Mouse (Mus musculus) midbrain, embryonic 15.5 days (tissue): ENCODE data around the gene Ccl25. TPM values are rescaled to one million over a fixed set of nuclear protein-coding genes. Genes with fewer than 3 reads are reported as not detected.

ENCODE experiments used
- ATAC-seq: fragments of 200-750 bp; cut with Nextera tagmentation; replicated peaks from 2 replicates; pipeline ENCODE4 v1.8.0; 2017; ENCODE audit warnings: moderate TSS enrichment
- H3K27ac ChIP-seq: fragments of 300-500 bp; sonication (generic); 2 replicates; pipeline ENCODE4 v1.5.1; 2015; ENCODE audit warnings: mild to moderate bottlenecking, inconsistent platforms
- H3K27me3 ChIP-seq: fragments of 300-500 bp; sonication (generic); replicated peaks from 2 replicates; pipeline ENCODE4 v1.6.1; 2015; ENCODE audit warnings: inconsistent platforms
- H3K36me3 ChIP-seq: fragments of 300-500 bp; sonication (generic); replicated peaks from 2 replicates; pipeline ENCODE4 v1.6.1; 2015; ENCODE audit warnings: inconsistent platforms
- H3K4me1 ChIP-seq: fragments of 300-500 bp; sonication (generic); 2 replicates; pipeline ENCODE4 v1.6.1; 2015; ENCODE audit warnings: inconsistent platforms
- H3K4me2 ChIP-seq: fragments of 300-500 bp; sonication (generic); 2 replicates; pipeline ENCODE4 v1.6.1; 2015; ENCODE audit warnings: inconsistent platforms, mild to moderate bottlenecking, moderate library complexity
- H3K4me3 ChIP-seq: fragments of 300-500 bp; sonication (generic); 2 replicates; pipeline ENCODE4 v1.5.1; 2015; ENCODE audit warnings: mild to moderate bottlenecking, inconsistent platforms
- H3K9ac ChIP-seq: fragments of 300-500 bp; sonication (generic); 2 replicates; pipeline ENCODE4 v1.6.1; 2015; ENCODE audit warnings: mild to moderate bottlenecking, inconsistent platforms
- H3K9me3 ChIP-seq: fragments of 300-500 bp; sonication (generic); 2 replicates; pipeline ENCODE4 v1.6.1; 2016; ENCODE audit warnings: inconsistent platforms
- WGBS: fragments of 180-500 bp; shearing (Covaris S2); methylation state at CpG from one replicate; pipeline ENCODE4 v1.1.7; 2015; ENCODE audit warnings: mixed read lengths; 5-methylcytosine and 5-hydroxymethylcytosine counted together
- polyA plus RNA-seq: library from polyadenylated mRNA; unstranded; fragments of >200 nt; fragmentation: Nextera tagmentation; extraction: Ambion mirVana; gene quantifications from 2 replicates; pipeline ENCODE4 v1.2.1, GENCODE M21; 2015

Ccl25 gene
- polyA plus RNA-seq, 1 experiment from 2014 or later, result 20.4 TPM

DNA sequence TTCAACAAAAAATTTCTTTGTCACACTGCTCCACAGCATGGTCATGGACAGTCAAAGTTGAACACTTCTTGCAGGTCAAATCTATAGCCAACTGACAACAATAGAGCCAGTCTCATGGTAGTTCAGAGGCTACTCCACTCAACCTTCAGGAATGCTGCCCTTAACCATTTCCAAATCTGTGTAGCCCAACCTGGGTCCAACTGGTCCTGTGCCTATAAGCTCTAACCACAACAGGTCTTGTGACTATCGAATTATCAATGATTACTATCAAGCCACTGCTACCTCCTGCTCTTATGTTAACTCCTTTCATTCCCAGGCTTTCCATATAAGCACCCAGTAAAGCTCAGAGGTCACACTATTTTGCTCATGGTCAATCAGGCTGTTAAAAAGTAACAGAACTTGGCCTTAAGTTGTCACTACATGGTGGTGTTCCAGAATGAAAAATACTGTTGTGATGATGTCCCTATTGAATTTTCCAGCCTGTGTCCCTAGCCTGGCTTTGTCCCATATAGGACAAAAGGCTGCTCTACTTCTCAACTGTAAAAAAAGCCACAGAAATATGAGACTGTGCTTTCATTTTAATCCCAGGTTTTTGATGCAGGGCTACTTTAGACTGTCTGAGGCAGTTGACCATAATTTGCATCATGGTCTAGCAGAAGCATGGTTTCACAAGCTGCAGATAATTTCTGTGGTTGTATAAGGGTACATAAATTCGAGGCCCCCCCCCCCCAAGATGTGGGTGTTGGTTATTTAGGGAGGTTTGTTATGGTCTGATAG, 6.0 kb upstream of the Ccl25 start:
- Histone ChIP-seq H3K4me2 (no peak overlapping the region), H3K4me3 (no peak overlapping the region), H3K9ac (no peak overlapping the region), H3K9me3 (no peaks in the 10 kb centered on the region), H3K27ac (no peak overlapping the region), H3K4me1 (peaks cover 30% of the 10 kb centered on the region), H3K36me3 (no peaks in the 10 kb centered on the region; the same call in 1 of the 2 replicates), H3K27me3 (no peaks in the 10 kb centered on the region)
- no peak for ATAC-seq
- 92% methylated on average over 2 of the region's 2 CpGs for WGBS

DNA sequence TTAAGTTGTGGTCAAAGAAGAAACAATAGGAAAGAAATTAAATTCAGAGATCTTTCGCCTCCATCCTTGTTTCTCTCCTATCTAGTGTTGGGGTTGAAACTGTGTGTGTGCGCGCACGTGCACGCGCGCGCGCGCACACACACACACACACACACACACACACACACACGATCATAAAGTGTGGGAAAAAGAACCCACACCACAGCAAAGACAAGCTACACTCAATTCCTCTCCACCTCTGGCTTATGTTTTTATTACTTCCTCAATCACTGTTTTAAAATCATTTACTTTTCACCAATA, 5.5 kb upstream of the Ccl25 start:
- Histone ChIP-seq H3K4me1 (peaks cover 32% of the 10 kb centered on the region), H3K36me3 (no peaks in the 10 kb centered on the region; the same call in 1 of the 2 replicates), H3K27me3 (no peaks in the 10 kb centered on the region), H3K9me3 (no peaks in the 10 kb centered on the region), H3K4me2 (no peak overlapping the region), H3K27ac (no peak overlapping the region), H3K9ac (no peak overlapping the region), H3K4me3 (no peak overlapping the region)
- WGBS, result 97% methylated on average over 11 of the region's 11 CpGs
- no peak for ATAC-seq

DNA sequence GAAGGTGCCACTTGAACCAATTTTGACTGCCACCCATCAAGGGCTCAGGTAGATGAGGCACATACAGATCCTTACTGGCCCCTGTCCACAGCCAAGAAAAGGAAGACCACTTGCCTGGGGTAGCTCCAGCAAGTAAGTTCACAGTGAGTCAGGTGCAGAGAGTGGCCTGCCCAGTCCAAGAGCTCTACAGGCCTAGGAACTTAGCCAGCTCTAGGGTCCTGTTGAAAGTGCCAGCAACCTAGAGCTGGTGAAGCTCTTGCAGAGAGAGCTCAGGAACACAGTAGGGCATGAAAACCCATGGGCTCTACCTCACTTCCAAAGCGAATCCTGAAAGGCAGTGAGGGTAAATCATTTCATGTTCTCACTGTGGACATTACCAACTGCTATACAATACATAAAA, 4.6 kb upstream of the Ccl25 start:
- ATAC-seq, result no peak
- Histone ChIP-seq H3K4me1 (peaks cover 32% of the 10 kb centered on the region), H3K4me3 (no peak overlapping the region), H3K27ac (no peak overlapping the region), H3K9me3 (no peaks in the 10 kb centered on the region), H3K9ac (no peak overlapping the region), H3K27me3 (no peaks in the 10 kb centered on the region), H3K4me2 (no peak overlapping the region), H3K36me3 (no peaks in the 10 kb centered on the region; the same call in 1 of the 2 replicates)
- WGBS, result 100% methylated on average over 1 of the region's 1 CpGs

DNA sequence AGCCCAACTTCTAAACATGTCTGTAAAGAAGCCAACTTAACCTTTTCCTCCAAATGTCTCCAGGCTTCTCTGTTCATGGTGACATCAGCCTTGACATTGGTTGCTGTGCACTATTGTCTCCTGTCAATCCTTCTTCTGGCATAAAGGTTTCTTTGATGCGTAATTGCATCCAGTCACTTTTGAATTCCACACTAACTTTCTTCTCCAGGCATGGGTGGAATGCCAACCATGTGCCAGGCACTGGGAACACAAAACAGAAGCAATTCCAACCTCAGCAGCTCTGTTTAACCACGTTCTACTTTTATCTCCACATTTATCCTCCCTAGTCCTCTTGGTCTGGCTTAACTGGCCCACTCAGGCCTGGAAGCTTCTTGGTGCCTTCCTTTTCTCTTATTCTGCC, 4.0 kb upstream of the Ccl25 start:
- 85% methylated on average over 2 of the region's 2 CpGs for WGBS
- Histone ChIP-seq H3K4me1 (peaks cover 37% of the 10 kb centered on the region), H3K36me3 (no peaks in the 10 kb centered on the region; the same call in 1 of the 2 replicates), H3K4me2 (no peak overlapping the region), H3K4me3 (no peak overlapping the region), H3K9me3 (no peaks in the 10 kb centered on the region), H3K27ac (no peak overlapping the region), H3K27me3 (no peaks in the 10 kb centered on the region), H3K9ac (no peak overlapping the region)
- ATAC-seq, result no peak

DNA sequence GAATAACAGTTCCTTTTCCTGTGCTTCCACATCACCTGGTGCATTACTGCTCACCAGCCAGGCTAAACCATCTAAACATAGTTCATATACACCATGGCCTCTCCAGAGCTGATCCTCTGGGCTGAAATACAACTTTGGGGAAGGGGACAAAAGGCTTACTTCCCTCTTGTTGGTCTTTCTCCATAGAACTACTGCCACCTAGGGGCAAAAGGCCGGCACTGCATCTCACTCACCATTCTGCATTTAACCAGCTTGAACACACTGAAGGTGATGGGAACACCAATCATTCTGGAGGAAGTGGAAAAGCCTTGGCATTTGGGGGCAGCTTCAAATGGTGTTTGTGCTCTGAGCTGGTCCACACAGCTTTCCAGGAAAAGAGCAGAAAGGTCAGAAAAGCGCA, 2.5 kb upstream of the Ccl25 start:
- peaks cover 43% of the 10 kb centered on the region for H3K4me1 ChIP-seq
- H3K27ac ChIP-seq, result no peak overlapping the region
- H3K9ac ChIP-seq, result no peak overlapping the region
- ATAC-seq, result no peak
- no peaks in the 10 kb centered on the region for H3K27me3 ChIP-seq
- no peaks in the 10 kb centered on the region for H3K9me3 ChIP-seq
- WGBS, result 33% methylated on average over 2 of the region's 2 CpGs
- no peak overlapping the region for H3K4me3 ChIP-seq
- no peaks in the 10 kb centered on the region; the same call in 1 of the 2 replicates for H3K36me3 ChIP-seq
- no peak overlapping the region for H3K4me2 ChIP-seq

DNA sequence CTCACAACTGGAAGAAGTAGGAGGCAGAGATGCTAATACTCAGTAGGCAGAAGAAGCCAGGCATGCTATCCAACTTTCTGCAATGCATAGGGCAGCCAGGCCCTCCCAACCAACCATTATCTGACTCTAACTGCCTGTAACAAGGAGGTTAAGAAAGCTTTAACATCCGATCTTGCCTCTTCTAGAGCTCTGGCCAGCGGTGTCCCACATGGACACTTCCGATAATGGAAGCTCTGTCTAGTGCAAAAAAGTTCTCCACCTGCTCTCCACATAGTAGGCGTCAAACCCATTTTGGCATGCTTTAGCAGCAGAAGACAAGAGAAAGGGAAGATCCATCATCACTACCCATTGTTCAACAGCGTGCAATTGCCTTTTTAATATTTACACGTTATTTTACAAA, 1.1 kb upstream of the Ccl25 start:
- peak overlapping the region; percentile 92 for H3K4me3 ChIP-seq
- peak overlapping the region; percentile 82 for H3K4me2 ChIP-seq
- peak overlapping the region; percentile 97 for H3K9ac ChIP-seq
- H3K9me3 ChIP-seq, result no peaks in the 10 kb centered on the region
- WGBS, result 3% methylated on average over 6 of the region's 6 CpGs
- H3K4me1 ChIP-seq, result peaks cover 43% of the 10 kb centered on the region
- H3K36me3 ChIP-seq, result peaks cover 8% of the 10 kb centered on the region; the same call in 1 of the 2 replicates
- H3K27me3 ChIP-seq, result no peaks in the 10 kb centered on the region
- no peak overlapping the region; the same call in 1 of the 2 replicates for H3K27ac ChIP-seq
- no peak for ATAC-seq

DNA sequence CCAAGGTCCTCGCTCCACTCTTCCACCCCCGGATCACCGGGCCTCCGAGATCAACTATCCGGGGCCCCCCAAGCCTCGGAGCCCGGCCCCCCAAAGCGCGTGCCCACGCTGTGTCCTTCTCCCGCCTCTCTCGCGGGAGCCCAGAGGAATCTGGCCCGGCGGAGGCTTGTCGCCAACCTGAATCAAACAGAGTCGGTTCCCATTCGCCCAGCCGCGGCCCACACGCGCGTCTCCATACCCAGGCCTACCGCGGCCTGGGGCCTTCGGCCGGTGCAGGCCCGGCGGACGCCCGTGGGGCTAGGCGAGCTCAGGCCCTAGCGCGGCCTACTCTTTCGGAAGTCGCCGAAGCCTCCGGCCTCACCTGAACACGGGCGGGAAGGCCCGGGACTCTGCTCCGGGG, 485 bp upstream of the Ccl25 start:
- under 1% methylated on average over 42 of the region's 42 CpGs for WGBS
- Histone ChIP-seq H3K27me3 (no peaks in the 10 kb centered on the region), H3K4me2 (peak overlapping the region; percentile 82), H3K9ac (peak overlapping the region; percentile 97), H3K4me3 (peak overlapping the region; percentile 92), H3K9me3 (no peaks in the 10 kb centered on the region), H3K4me1 (peaks cover 43% of the 10 kb centered on the region), H3K36me3 (peaks cover 14% of the 10 kb centered on the region; the same call in 1 of the 2 replicates), H3K27ac (peak overlapping the region; percentile 84)
- peak; percentile 81 for ATAC-seq

DNA sequence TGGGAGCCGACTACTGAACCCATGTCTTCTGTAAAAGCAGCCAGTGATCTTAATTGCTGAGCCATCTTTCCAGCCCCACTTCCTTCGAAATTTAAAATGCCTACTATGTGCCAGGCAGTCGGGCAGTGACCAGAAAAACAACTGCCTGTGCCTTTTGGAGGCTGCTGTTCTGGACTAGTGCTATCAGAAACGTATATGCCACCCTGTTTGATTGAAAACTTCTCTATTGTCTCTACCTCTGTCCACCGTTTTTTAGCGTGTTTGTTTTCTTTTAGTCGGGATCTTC, 684 bp downstream of the Ccl25 start:
- peak overlapping the region; percentile 91 for H3K27ac ChIP-seq
- WGBS, result 49% methylated on average over 7 of the region's 7 CpGs

DNA sequence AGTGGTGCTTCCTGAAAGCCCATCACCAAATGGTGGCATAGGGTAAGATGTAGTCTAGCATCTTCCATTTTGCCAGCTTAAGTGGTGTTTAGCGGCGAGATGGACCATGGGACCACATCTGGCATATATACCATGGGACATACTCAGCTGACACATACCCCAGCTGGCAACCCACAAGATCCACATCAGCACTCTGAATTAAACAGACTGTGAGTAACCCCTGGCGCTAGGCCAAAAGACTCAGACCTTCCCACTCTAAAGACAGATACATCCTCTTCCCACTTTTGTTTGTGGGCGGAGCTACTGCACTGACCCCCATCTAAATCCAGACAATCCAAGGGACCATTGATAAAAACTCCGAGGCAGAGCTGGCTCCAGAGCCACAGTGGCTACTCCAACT, 4.0 kb downstream of the Ccl25 start:
- ATAC-seq, result no peak
- Histone ChIP-seq H3K9ac (no peak overlapping the region), H3K4me1 (peaks cover 12% of the 10 kb centered on the region), H3K4me2 (no peak overlapping the region), H3K27me3 (no peaks in the 10 kb centered on the region), H3K4me3 (no peak overlapping the region), H3K27ac (no peak overlapping the region), H3K36me3 (peaks cover 36% of the 10 kb centered on the region), H3K9me3 (no peaks in the 10 kb centered on the region)
- WGBS, result 96% methylated on average over 5 of the region's 5 CpGs

More for the DNA sequence above, 684 bp downstream of the Ccl25 start:
- Histone ChIP-seq H3K9me3 (no peaks in the 10 kb centered on the region), H3K27me3 (no peaks in the 10 kb centered on the region), H3K4me1 (peaks cover 39% of the 10 kb centered on the region), H3K4me3 (peak overlapping the region; percentile 92), H3K9ac (peak overlapping the region; percentile 69), H3K4me2 (peak overlapping the region; percentile 64), H3K36me3 (peaks cover 19% of the 10 kb centered on the region)
- ATAC-seq, result no peak

DNA sequence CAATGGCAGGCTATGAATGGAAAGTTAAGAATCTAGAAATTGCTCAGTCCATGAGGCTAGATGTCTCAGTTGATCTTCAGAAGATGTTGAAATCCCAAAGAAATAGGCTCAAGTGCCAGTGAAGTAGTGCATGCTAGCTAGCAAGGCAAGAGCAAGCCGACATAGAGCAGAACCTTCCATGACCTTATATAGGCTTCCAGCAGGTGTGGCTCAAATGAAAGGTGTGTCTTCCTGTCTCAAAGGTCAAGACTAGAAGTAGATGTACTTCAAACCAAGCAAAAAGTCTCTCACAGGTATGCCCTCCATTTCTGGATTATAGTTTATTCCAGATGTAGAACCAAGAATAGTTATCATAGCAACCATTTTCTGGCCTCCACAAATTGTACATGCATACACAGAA, 9.0 kb downstream of the Ccl25 start:
- peaks cover 39% of the 10 kb centered on the region for H3K36me3 ChIP-seq
- ATAC-seq, result no peak
- no peaks in the 10 kb centered on the region for H3K4me1 ChIP-seq
- WGBS, result 100% methylated on average over 1 of the region's 1 CpGs
- H3K4me3 ChIP-seq, result no peak overlapping the region
- H3K27ac ChIP-seq, result no peak overlapping the region
- H3K9ac ChIP-seq, result no peak overlapping the region
- no peaks in the 10 kb centered on the region for H3K9me3 ChIP-seq
- H3K4me2 ChIP-seq, result no peak overlapping the region
- no peaks in the 10 kb centered on the region for H3K27me3 ChIP-seq

DNA sequence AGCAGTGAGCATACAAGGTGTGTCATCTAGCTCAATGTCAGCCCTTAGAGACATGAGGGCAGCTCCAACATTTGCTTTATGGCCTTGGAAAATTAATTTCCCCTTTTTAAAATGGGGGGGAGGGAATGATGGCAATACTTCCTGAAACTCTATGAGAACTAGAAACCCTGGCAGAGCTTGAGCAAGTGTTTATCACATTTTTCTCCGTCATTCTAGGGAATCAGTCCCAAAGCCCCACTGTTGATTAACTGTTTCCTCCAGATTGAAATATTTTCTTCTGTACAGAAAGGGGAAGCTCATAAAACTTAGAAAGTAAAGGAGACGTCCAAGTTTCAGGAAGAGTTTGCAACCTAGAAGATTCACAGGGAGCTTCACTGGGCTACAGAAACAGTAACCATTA, 10.7 kb downstream of the Ccl25 start:
- Histone ChIP-seq H3K36me3 (peaks cover 28% of the 10 kb centered on the region), H3K27ac (no peak overlapping the region), H3K9ac (no peak overlapping the region), H3K9me3 (no peaks in the 10 kb centered on the region), H3K27me3 (no peaks in the 10 kb centered on the region), H3K4me3 (no peak overlapping the region), H3K4me2 (no peak overlapping the region), H3K4me1 (no peaks in the 10 kb centered on the region)
- no peak for ATAC-seq
- 94% methylated on average over 2 of the region's 2 CpGs for WGBS

DNA sequence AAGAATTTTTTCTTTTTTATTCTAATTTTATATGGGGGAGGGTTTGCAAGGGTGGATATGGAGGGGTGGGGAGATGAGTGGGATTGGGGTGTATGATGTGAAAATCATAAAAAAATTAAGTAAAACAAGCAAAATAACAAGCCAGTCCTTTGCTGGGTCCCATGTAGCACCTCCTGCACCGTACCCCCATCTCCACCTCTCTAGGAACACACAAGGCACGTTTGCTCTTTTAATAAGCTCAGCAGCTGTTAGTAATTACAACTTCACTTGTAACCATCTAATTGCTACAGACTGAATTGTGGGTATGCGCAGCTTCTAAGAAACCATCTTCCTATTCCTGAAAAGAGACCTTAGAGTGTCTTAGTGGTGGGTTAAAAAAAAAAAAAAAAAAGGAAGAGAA, 15.2 kb downstream of the Ccl25 start:
- no peaks in the 10 kb centered on the region for H3K9me3 ChIP-seq
- H3K4me3 ChIP-seq, result no peak overlapping the region
- no peaks in the 10 kb centered on the region for H3K4me1 ChIP-seq
- peaks cover 6% of the 10 kb centered on the region for H3K36me3 ChIP-seq
- no peaks in the 10 kb centered on the region for H3K27me3 ChIP-seq
- ATAC-seq, result no peak
- H3K9ac ChIP-seq, result no peak overlapping the region
- no peak overlapping the region for H3K4me2 ChIP-seq
- WGBS, result 85% methylated on average over 3 of the region's 3 CpGs
- no peak overlapping the region for H3K27ac ChIP-seq

DNA sequence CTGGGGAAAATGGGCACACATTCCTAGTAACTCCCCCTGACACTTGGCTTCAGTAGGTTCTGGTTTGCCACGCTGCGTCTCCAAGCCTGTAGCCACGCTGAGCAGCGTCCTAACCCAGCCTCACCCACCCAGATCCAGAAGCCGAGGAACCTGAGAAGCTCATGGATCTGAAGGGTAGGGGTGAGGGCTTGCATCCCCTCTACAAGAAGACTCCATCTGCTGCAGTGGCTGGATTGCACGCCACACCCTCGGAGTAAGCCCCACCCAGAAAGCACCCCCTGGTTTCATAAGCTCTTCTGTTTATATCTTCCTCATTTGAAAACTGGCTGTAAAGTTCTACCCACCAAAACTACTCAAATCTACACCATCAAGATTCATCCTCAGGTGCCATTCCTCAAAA, 22.7 kb downstream of the Ccl25 start:
- H3K36me3 ChIP-seq, result no peaks in the 10 kb centered on the region
- no peak overlapping the region for H3K4me2 ChIP-seq
- no peak for ATAC-seq
- no peaks in the 10 kb centered on the region for H3K9me3 ChIP-seq
- no peak overlapping the region for H3K27ac ChIP-seq
- WGBS, result 64% methylated on average over 7 of the region's 7 CpGs
- no peaks in the 10 kb centered on the region for H3K27me3 ChIP-seq
- no peak overlapping the region for H3K9ac ChIP-seq
- no peaks in the 10 kb centered on the region for H3K4me1 ChIP-seq
- no peak overlapping the region for H3K4me3 ChIP-seq
